Mouse (Mus musculus) C2C12 (cell line): ENCODE measurements around the gene Ube3a. TPM values are rescaled to one million over a fixed set of nuclear protein-coding genes. Genes with fewer than 3 reads are reported as not detected.

Source experiments
- H3K27me3 ChIP-seq: one replicate; pipeline ENCODE4 v1.6.1; 2011; ENCODE audit not compliant: control insufficient read depth, insufficient read depth, insufficient read length
- H3K36me3 ChIP-seq: one replicate; pipeline ENCODE4 v1.6.1; 2011; ENCODE audit not compliant: control insufficient read depth, insufficient read depth
- H3K4me3 ChIP-seq: one replicate; pipeline ENCODE4 v1.5.1; 2011; ENCODE audit warnings: mild to moderate bottlenecking, control low read depth; ENCODE audit not compliant: poor library complexity, insufficient read depth, severe bottlenecking
- H3K79me2 ChIP-seq: one replicate; pipeline ENCODE4 v1.6.1; 2011; ENCODE audit not compliant: control insufficient read depth, insufficient read depth
- H3K79me3 ChIP-seq: one replicate; pipeline ENCODE4 v1.6.1; 2011; ENCODE audit warnings: low read depth, control low read depth
- H3ac ChIP-seq: one replicate; pipeline ENCODE3; 2011; ENCODE audit warnings: low read depth; ENCODE audit not compliant: control insufficient read depth, insufficient read length
- CEBPB ChIP-seq: IDR thresholded peaks from one replicate; pipeline ENCODE4 v1.6.1; 2011; ENCODE audit warnings: low read depth, mild to moderate bottlenecking, control low read depth, moderate library complexity
- CTCF ChIP-seq: IDR thresholded peaks from one replicate; pipeline ENCODE4 v1.5.1; 2011; ENCODE audit not compliant: control insufficient read depth, insufficient read depth, insufficient read length
- FOSL1 ChIP-seq: IDR thresholded peaks from one replicate; pipeline ENCODE4 v1.8.0; 2011; ENCODE audit warnings: mild to moderate bottlenecking, low read length; ENCODE audit not compliant: poor library complexity, insufficient read depth, severe bottlenecking
- MAX ChIP-seq: IDR thresholded peaks from one replicate; pipeline ENCODE4 v1.6.1; 2011; ENCODE audit warnings: mild to moderate bottlenecking, control low read depth
- MYOD1 ChIP-seq: IDR thresholded peaks from one replicate; pipeline ENCODE4 v1.6.1; 2011; ENCODE audit warnings: low read depth; ENCODE audit not compliant: control insufficient read depth, insufficient read length
- MYOG ChIP-seq: IDR thresholded peaks from one replicate; pipeline ENCODE4 v1.6.1; 2011; ENCODE audit not compliant: control insufficient read depth, insufficient read length; ENCODE audit errors: extremely low read depth
- USF1 ChIP-seq: IDR thresholded peaks from one replicate; pipeline ENCODE4 v1.6.1; 2011; ENCODE audit warnings: low read depth, mild to moderate bottlenecking, control low read depth, moderate library complexity
- polyA plus RNA-seq: library from polyadenylated mRNA; unstranded; fragments of >200 nt; fragmentation: generic; extraction: Trizol; gene quantifications from one replicate; pipeline ENCODE4 v1.2.1, GENCODE M21; 2012; ENCODE audit warnings: missing spikeins

Ube3a gene
- polyA plus RNA-seq, 1 experiment, result 8.1 TPM

GRCm38 (mm10) chr7:59229183-59229911, 797 bp downstream of the Ube3a start:
- Histone ChIP-seq H3K27me3 (no peaks in the 10 kb centered on the region), H3K36me3 (no peaks in the 10 kb centered on the region), H3K79me3 (peaks cover 49% of the 10 kb centered on the region), H3ac (peak overlapping the region; percentile 73), H3K79me2 (peaks cover 58% of the 10 kb centered on the region), H3K4me3 (peak overlapping the region; percentile 71)
- TF ChIP-seq MAX, result peak; percentile 10
- TF ChIP-seq MYOD1, result no peak

GRCm38 (mm10) chr7:59230304-59230703, 1.8 kb downstream of the Ube3a start:
- peaks cover 68% of the 10 kb centered on the region for H3K79me2 ChIP-seq
- peaks cover 58% of the 10 kb centered on the region for H3K79me3 ChIP-seq
- H3ac ChIP-seq, result no peak overlapping the region
- no peaks in the 10 kb centered on the region for H3K27me3 ChIP-seq
- H3K36me3 ChIP-seq, result no peaks in the 10 kb centered on the region
- TF ChIP-seq USF1, result no peak
- H3K4me3 ChIP-seq, result peak overlapping the region; percentile 71

- H3K79me3 ChIP-seq, result peaks cover 62% of the 10 kb centered on the region
- no peaks in the 10 kb centered on the region for H3K36me3 ChIP-seq
- no peaks in the 10 kb centered on the region for H3K27me3 ChIP-seq
- no peak overlapping the region for H3K4me3 ChIP-seq
- peaks cover 72% of the 10 kb centered on the region for H3K79me2 ChIP-seq
- H3ac ChIP-seq, result no peak overlapping the region
- TF ChIP-seq MYOD1 (no peak), MAX (no peak), CTCF (no peak), MYOG (no peak), FOSL1 (no peak), USF1 (no peak), CEBPB (no peak)
Measured at GRCm38 (mm10) chr7:59230768-59231167, 2.2 kb downstream of the Ube3a start.

GRCm38 (mm10) chr7:59231960-59232359, 3.4 kb downstream of the Ube3a start:
- no peak for TF ChIP-seq CEBPB
- no peak for TF ChIP-seq CTCF
- no peak for TF ChIP-seq MAX
- TF ChIP-seq MYOG, result no peak
- no peak for TF ChIP-seq USF1
- TF ChIP-seq FOSL1, result no peak
- TF ChIP-seq MYOD1, result no peak
- H3ac ChIP-seq, result no peak overlapping the region
- no peak overlapping the region for H3K4me3 ChIP-seq
- no peaks in the 10 kb centered on the region for H3K36me3 ChIP-seq
- peaks cover 73% of the 10 kb centered on the region for H3K79me3 ChIP-seq
- no peaks in the 10 kb centered on the region for H3K27me3 ChIP-seq
- H3K79me2 ChIP-seq, result peaks cover 84% of the 10 kb centered on the region

- Histone ChIP-seq H3K79me2 (peaks cover 100% of the 10 kb centered on the region), H3K36me3 (no peaks in the 10 kb centered on the region), H3K79me3 (peaks cover 96% of the 10 kb centered on the region), H3K27me3 (no peaks in the 10 kb centered on the region), H3K4me3 (no peak overlapping the region), H3ac (no peak overlapping the region)
- no peak for TF ChIP-seq USF1
- no peak for TF ChIP-seq CEBPB
- no peak for TF ChIP-seq MYOD1
- no peak for TF ChIP-seq MYOG
- no peak for TF ChIP-seq MAX
- no peak for TF ChIP-seq FOSL1
- TF ChIP-seq CTCF, result no peak
Measured at GRCm38 (mm10) chr7:59234773-59235401, 6.3 kb downstream of the Ube3a start.

- Histone ChIP-seq H3K79me2 (peaks cover 81% of the 10 kb centered on the region), H3K4me3 (no peak overlapping the region), H3K79me3 (peaks cover 77% of the 10 kb centered on the region), H3K27me3 (no peaks in the 10 kb centered on the region), H3ac (no peak overlapping the region), H3K36me3 (peaks cover 9% of the 10 kb centered on the region)
- TF ChIP-seq FOSL1 (no peak), CTCF (no peak), USF1 (no peak), CEBPB (no peak), MYOD1 (no peak), MYOG (no peak), MAX (no peak)
Measured at GRCm38 (mm10) chr7:59243257-59243656, 14.7 kb downstream of the Ube3a start.
